23 mouse cellular contexts compared by ENCODE assay signal in the genomic region with DNA sequence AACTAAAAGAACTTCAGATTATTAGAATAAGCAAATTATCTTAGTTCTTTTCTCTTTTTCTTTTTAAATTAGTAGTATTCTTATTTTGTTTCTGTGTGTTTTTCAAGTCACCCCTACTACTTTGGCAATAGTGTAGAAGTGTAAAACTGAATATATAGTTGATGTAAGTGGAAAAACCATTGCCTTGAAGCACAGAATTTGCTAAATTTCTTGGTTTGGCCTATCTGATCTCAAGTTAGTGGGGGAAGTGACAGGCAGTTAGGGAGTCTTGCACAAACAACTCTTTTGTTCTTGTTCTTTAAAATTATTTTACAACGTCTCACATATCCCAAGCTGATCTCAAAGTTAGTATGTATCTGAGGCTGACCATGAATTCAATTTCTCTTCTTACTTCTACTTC. TPM values are rescaled to one million over a fixed set of nuclear protein-coding genes. Genes with fewer than 3 reads are reported as not detected.
DNase-seq lines count a peak whose midpoint lies in the region; ATAC-seq and TF ChIP-seq lines count a peak whose summit lies in the region.
"Had no signal": no experiment of that assay in that cellular context is flagged by ENCODE, and none has a peak within 500 bp of the region (broad histone marks: within the 10 kb centered on the region; RNA-seq: fewer than 3 reads in every experiment).

No protein-coding gene starts in this region.

- H3K27ac ChIP-seq in MEL (ENCODE audit: control insufficient read depth, low read depth, low read length): peak overlapping the region; percentile 72
- no peak overlapping the region for H3K27ac ChIP-seq in midbrain, embryonic 14.5 days (replicated peaks; ENCODE audit: low read depth, low read length)
- H3K27ac ChIP-seq in hindbrain, embryonic 12.5 days: no peak overlapping the region

- intact Hi-C loops in gastrocnemius, postnatal 14 days (cut with DNase I; ENCODE audit: low total_unique reads): no loop called here

- H3K27me3 ChIP-seq in MEL (ENCODE audit: control insufficient read depth in 1 of 2, insufficient read depth in 2 of 2, low read length in 2 of 2): no peaks in the 10 kb centered on the region
- no peaks in the 10 kb centered on the region for H3K27me3 ChIP-seq in midbrain, embryonic 14.5 days (ENCODE audit: control insufficient read depth, insufficient read depth, low read length)
- no peaks in the 10 kb centered on the region for H3K27me3 ChIP-seq in hindbrain, embryonic 12.5 days
- H3K27me3 ChIP-seq: CH12.LX, Patski had no signal

- no peak for TF ChIP-seq CTCF in MEL (IDR thresholded peaks at IDR 0.05 in 2 of 3, conservative IDR thresholded peaks at IDR 0.05 in 1 of 3; ENCODE audit: control insufficient read depth in 1 of 3, insufficient read depth in 1 of 3, low read depth in 2 of 3, low read length in 3 of 3, poor library complexity in 1 of 3, severe bottlenecking in 1 of 3)

- H3K36me3 ChIP-seq in MEL (ENCODE audit: control insufficient read depth in 1 of 2, insufficient read depth in 2 of 2, low read length in 2 of 2): peaks cover 0 to 21% of the 10 kb centered on the region in 2 experiments; a peak in 2 of 4 replicates
- H3K36me3 ChIP-seq in midbrain, embryonic 14.5 days (ENCODE audit: control insufficient read depth, insufficient read depth, low read length): peaks cover 19% of the 10 kb centered on the region
- H3K36me3 ChIP-seq in hindbrain, embryonic 12.5 days: peaks cover 20% of the 10 kb centered on the region

- H3K9ac ChIP-seq in MEL (ENCODE audit: control insufficient read depth, low read depth, low read length, poor library complexity, severe bottlenecking): no peak overlapping the region
- H3K9ac ChIP-seq in midbrain, embryonic 14.5 days (replicated peaks; ENCODE audit: low read length): no peak overlapping the region
- no peak overlapping the region for H3K9ac ChIP-seq in hindbrain, embryonic 12.5 days

- H3K4me2 ChIP-seq in midbrain, embryonic 14.5 days (ENCODE audit: low read length): no peak overlapping the region
- no peak overlapping the region for H3K4me2 ChIP-seq in hindbrain, embryonic 12.5 days (replicated peaks)

- H3K79me2 ChIP-seq in MEL (ENCODE audit: control insufficient read depth, insufficient read depth, low read length, poor library complexity): no peaks in the 10 kb centered on the region

- no peak for TF ChIP-seq POLR2A in MEL (IDR thresholded peaks at IDR 0.05; ENCODE audit: control insufficient read depth in 1 of 2, insufficient read depth in 1 of 2, low read depth in 1 of 2, low read length in 2 of 2, poor library complexity in 1 of 2)

- TF ChIP-seq EP300 in MEL (IDR thresholded peaks at IDR 0.05; ENCODE audit: low read depth in 1 of 2, low read length in 2 of 2): peak in 1 of 2 experiments; percentile 63; a peak in 3 of 4 replicates

- 98% methylated on average over 1 of the region's 1 CpGs for WGBS in midbrain, embryonic 14.5 days
- WGBS in hindbrain, embryonic 12.5 days: 97% methylated on average over 1 of the region's 1 CpGs

- TF ChIP-seq RAD21 in MEL (IDR thresholded peaks at IDR 0.05; ENCODE audit: low read depth, low read length): no peak

- H3K4me3 ChIP-seq in MEL (ENCODE audit: control insufficient read depth in 1 of 2, insufficient read depth in 1 of 2, low read depth in 2 of 2, low read length in 2 of 2): peak overlapping the region in 1 of 2 experiments; percentile 17; a peak in 1 of 4 replicates
- H3K4me3 ChIP-seq in midbrain, embryonic 14.5 days (replicated peaks; ENCODE audit: low read depth, low read length): no peak overlapping the region
- no peak overlapping the region for H3K4me3 ChIP-seq in hindbrain, embryonic 12.5 days

- DNase-seq in MEL (ENCODE audit: low read depth, low spot score): peak; percentile 70
- DNase-seq in midbrain, embryonic 14.5 days: no peak
- no peak for DNase-seq in lung, postnatal 14 days
- no peak for DNase-seq in gastrocnemius, postnatal 14 days
- DNase-seq: adrenal gland, adult 2 months; adrenal gland, adult 8-10 months; adrenal gland, postnatal 10 days; adrenal gland, postnatal 14 days; adrenal gland, postnatal 25 days; adrenal gland, postnatal 36 days; B cell, adult 2 months; cerebellum, adult 11 months; cerebellum, adult 11-12 months; cerebellum, adult 18-20 months had no signal

- peaks cover 7 to 31% of the 10 kb centered on the region in 2 experiments for H3K4me1 ChIP-seq in MEL (ENCODE audit: control insufficient read depth in 1 of 2, insufficient read depth in 2 of 2, low read length in 2 of 2)
- no peaks in the 10 kb centered on the region for H3K4me1 ChIP-seq in midbrain, embryonic 14.5 days (ENCODE audit: control insufficient read depth, insufficient read depth, low read length)
- no peaks in the 10 kb centered on the region for H3K4me1 ChIP-seq in hindbrain, embryonic 12.5 days

- H3K9me3 ChIP-seq in MEL (replicated peaks; ENCODE audit: insufficient read depth, low read length): no peaks in the 10 kb centered on the region
- H3K9me3 ChIP-seq in midbrain, embryonic 14.5 days (ENCODE audit: control insufficient read depth, low read length): no peaks in the 10 kb centered on the region
- H3K9me3 ChIP-seq in hindbrain, embryonic 12.5 days (replicated peaks): no peaks in the 10 kb centered on the region
- H3K9me3 ChIP-seq: G1E had no signal

- peak; percentile 26; the same call in 1 of the 2 replicates for ATAC-seq in common myeloid progenitor, adult 5-6 weeks (replicated peaks; ENCODE audit: low read depth, poor library complexity, severe bottlenecking)
- peak; percentile 25; the same call in 1 of the 2 replicates for ATAC-seq in granulocyte monocyte progenitor cell, adult 5-6 weeks (replicated peaks; ENCODE audit: poor library complexity, severe bottlenecking)
- ATAC-seq in megakaryocyte progenitor cell, adult 5-6 weeks (replicated peaks; ENCODE audit: poor library complexity): peak; percentile 28
- no peak for ATAC-seq in midbrain, embryonic 14.5 days (ENCODE audit: low FRiP score, low TSS enrichment)
- ATAC-seq in hindbrain, embryonic 12.5 days (ENCODE audit: low FRiP score): no peak
- ATAC-seq: activated CD4-positive, CD25-positive, alpha-beta regulatory T cell, adult 4 months; CD4-positive, CD25-positive, alpha-beta regulatory T cell, adult 4 months; Patski had no signal

TF ChIP-seq in MEL, 35 proteins besides CTCF, POLR2A, EP300 and RAD21:
- TF ChIP-seq BHLHE40 (IDR thresholded peaks at IDR 0.05; ENCODE audit: borderline replicate concordance, low read depth, low read length): no peak
- TF ChIP-seq GATA1 (IDR thresholded peaks at IDR 0.05; ENCODE audit: low read depth, low read length): peak; percentile 68

RNA-seq across cellular contexts. Expression of a gene that starts 57.6 kb away (rescaled TPM):
- 4.0 and 4.4 TPM in 2 replicates for total RNA-seq in MEL (2012; rRNA removed)
- 100 to 1,000 TPM in 1 of 2 experiments, 1 to 10 TPM in 1; 5.9 to 225 TPM for polyA plus RNA-seq in MEL (2012; ENCODE audit: insufficient read depth in 1 of 2, insufficient read length in 2 of 2, low read depth in 1 of 2, low replicate concordance in 2 of 2, missing spikeins in 1 of 2)
- total RNA-seq in common myeloid progenitor, adult 5-6 weeks (2017): 52.0 and 70.7 TPM in 2 replicates
- 23.6 and 25.7 TPM in 2 replicates for total RNA-seq in granulocyte monocyte progenitor cell, adult 5-6 weeks (2014; fragmentation: Nextera tagmentation)
- 32.3 and 35.8 TPM in 2 replicates for total RNA-seq in granulocyte monocyte progenitor cell, adult 5-6 weeks (2017)
- 30.5 and 32.5 TPM in 2 replicates for total RNA-seq in megakaryocyte progenitor cell, adult 5-6 weeks (2015)
- 30.9 and 40.6 TPM in 2 replicates for total RNA-seq in megakaryocyte progenitor cell, adult 5-6 weeks (2017)
- polyA plus RNA-seq in midbrain, embryonic 14.5 days (2014; fragmentation: Nextera tagmentation; extraction: Ambion mirVana): 72.2 and 73.3 TPM in 2 replicates
- 82.6 and 89.8 TPM in 2 replicates for polyA plus RNA-seq in hindbrain, embryonic 12.5 days (2016; fragmentation: Nextera tagmentation; extraction: Ambion mirVana)
- 1 to 10 TPM; 7.3 to 9.5 TPM for total RNA-seq in gastrocnemius, postnatal 14 days (2021)

Comparison
In these comparisons a context has a peak if more than half of its experiments do, and no peak if none do; other contexts are left out.
1. ATAC-seq: peak in common myeloid progenitor, adult 5-6 weeks (single experiment), granulocyte monocyte progenitor cell, adult 5-6 weeks (single experiment) and megakaryocyte progenitor cell, adult 5-6 weeks (single experiment); none in midbrain, embryonic 14.5 days (single experiment) and hindbrain, embryonic 12.5 days (single experiment).